Mouse (Mus musculus) left cerebral cortex, adult 18-20 months (tissue): ENCODE data around the gene Mmp7. TPM values are rescaled to one million over a fixed set of nuclear protein-coding genes. Genes with fewer than 3 reads are reported as not detected.

Experiments
- DNase-seq, 2 experiments: peaks; one replicate each; pipeline ENCODE4 v3.0.0; 2021 to 2022; ENCODE audit warnings: low spot score in 2 of 2, mixed read lengths in 1 of 2
- long read RNA-seq, 2 experiments: library from polyadenylated mRNA; stranded (forward); transcript quantifications; one replicate each; pipeline ENCODE4 v2.0.0; 2021
- total RNA-seq, 2 experiments: library from RNA; stranded (reverse); gene quantifications; 2 replicates each; pipeline ENCODE4 v1.2.3; 2021

The Mmp7 gene
- total RNA-seq = not detected
- long read RNA-seq, experiment 1 = 0 reads
- long read RNA-seq, experiment 2 = 0 reads

DNA sequence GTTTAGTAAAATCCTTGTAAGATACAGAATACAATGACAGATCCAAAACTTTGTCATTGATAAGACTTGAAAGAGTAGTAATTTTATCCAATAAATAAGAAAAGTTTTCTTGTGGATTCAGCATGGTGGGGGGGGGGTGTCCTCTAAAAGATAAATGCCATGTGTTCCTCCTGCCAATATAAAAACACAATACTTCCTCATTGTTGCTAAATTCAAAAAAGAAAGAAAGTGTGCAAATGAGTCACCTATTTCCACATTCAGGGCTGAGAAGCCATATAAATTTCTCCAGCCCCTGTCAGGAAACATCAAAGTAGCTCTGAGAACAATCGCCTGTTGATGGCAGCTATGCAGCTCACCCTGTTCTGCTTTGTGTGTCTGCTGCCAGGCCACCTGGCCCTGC is at the start of gene Mmp7:
Gene Mmp7 (plus strand): TSS at position 301 of the 400 bp plus-strand sequence.
- no peak for DNase-seq

DNA sequence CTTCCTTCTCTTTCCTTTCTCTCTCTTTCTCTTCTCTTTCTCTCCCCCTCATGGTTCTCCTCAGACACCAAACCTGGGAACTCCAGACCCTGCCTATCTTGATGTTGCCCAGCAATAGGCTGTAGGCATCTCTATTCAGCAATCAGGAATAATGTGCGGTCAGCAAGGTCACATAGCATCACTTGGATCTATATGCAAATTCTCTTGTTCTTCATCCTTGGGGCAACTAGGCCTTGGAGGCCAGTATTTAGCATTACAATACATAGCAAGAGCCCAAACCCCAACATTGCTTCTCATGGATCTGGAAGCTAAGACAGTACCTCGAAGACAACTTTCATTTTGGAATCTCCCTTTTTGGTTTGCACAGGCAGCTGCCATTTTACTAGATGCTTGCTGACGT is 44.0 kb upstream of the Mmp7 start:
- DNase-seq = no peak

DNA sequence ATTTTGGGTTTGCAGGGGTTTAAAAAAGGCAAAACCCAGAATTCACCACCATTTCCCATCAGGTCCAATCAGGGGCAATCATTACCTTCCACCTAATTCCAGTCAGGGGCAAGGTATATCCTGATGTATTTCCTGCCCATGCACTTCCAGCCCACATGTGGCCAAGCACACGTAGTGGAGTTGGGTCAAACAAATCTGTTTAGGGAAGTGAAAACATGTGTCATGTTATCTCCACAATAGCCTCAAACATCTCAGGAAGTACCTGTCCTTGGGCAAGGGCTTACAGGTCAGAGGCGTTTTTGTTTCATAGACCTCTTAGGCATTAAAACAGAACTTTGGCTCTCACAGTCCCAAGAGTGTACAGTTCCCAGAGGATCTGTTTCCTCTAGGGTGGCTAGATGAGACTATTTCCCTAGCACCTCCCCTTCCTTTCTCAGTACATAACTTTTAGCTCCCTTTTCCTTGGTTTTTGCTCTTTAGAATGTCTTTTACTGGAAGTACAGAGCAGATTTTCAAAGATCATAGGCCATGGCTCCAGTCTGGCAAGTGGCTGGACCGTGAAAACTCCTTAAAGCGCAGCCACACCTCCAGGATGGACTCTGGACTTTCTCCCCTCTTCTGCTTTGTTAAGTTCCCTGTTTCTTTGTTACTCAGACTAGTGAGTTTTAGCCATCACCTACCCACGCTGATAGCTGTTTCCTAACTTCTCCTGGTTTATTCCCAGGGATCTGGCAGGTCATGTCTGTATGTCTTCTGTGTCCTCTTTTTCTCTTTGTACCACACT is 41.3 kb upstream of the Mmp7 start:
- DNase-seq = no peak

- no peak for DNase-seq
Observed at GRCm38 (mm10) chr9:7652351-7653085, 39.4 kb upstream of the Mmp7 start.

- no peak for DNase-seq
Observed at GRCm38 (mm10) chr9:7657946-7658345, 33.9 kb upstream of the Mmp7 start.

- no peak for DNase-seq
Observed at GRCm38 (mm10) chr9:7659469-7660020, 32.3 kb upstream of the Mmp7 start.

GRCm38 (mm10) chr9:7661371-7661770 is 30.5 kb upstream of the Mmp7 start:
- DNase-seq = no peak

- DNase-seq = no peak
Observed at GRCm38 (mm10) chr9:7669674-7670073, 22.2 kb upstream of the Mmp7 start.

- DNase-seq = no peak
Observed at GRCm38 (mm10) chr9:7672985-7673384, 18.9 kb upstream of the Mmp7 start.

DNA sequence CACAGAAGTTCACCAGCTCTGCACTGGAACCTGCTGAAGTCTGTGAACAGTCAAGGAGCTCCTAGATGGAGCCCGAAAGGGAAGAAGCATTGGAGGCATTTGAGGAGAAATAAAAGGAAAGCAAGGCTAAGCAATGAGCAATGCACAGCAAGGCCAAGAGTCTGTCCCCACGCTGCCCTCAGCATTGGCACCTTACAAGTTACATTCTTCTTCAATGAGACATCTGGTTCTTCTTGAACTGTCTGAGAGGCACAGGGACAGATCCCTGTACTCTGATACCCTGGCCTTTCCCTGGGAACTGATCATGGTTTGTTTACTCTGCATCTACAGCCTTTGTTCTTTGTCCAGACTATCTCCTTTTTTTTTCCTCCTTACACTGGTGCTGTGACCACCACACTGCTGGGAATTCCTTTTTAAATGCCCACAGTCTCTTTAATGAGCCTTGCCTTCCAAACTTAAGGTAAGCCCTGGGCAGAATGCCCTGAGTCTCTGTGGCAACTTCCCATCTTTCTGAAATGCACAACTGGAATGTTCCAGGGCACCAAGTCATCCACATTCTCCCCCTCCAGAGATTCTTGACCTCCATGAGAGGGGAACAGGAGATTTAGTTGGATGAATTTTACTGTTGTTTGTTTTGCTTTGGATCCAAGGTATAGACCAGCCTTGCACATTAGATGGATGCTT is 13.6 kb upstream of the Mmp7 start:
- DNase-seq = no peak

GRCm38 (mm10) chr9:7682081-7682618 is 9.7 kb upstream of the Mmp7 start:
- no peak for DNase-seq

- DNase-seq = no peak
Observed at GRCm38 (mm10) chr9:7686024-7686423, 5.9 kb upstream of the Mmp7 start.

DNA sequence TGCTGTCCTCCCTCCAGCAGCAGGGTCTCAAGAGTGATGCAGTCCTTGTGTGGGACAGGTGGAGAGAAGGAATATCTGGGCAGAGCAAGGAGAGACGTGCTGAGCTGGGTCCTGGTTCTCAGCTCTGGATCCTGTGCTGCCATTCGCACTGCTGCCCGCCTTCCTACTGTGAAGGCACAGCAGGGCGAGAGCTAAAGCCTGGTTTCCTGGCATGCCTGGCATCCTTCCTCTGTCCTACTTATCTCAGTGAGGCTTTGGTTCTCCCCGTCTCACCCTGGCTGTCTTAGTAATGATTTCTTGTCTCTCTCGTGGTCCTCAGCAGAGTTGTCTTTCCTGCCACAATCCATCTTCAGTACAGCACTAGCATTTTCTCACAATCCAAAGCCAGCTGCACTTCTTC is 2.1 kb upstream of the Mmp7 start:
- no peak for DNase-seq

- DNase-seq = no peak
Observed at GRCm38 (mm10) chr9:7693961-7694360, 2.1 kb downstream of the Mmp7 start.

GRCm38 (mm10) chr9:7695646-7696045 is 3.8 kb downstream of the Mmp7 start:
- no peak for DNase-seq

DNA sequence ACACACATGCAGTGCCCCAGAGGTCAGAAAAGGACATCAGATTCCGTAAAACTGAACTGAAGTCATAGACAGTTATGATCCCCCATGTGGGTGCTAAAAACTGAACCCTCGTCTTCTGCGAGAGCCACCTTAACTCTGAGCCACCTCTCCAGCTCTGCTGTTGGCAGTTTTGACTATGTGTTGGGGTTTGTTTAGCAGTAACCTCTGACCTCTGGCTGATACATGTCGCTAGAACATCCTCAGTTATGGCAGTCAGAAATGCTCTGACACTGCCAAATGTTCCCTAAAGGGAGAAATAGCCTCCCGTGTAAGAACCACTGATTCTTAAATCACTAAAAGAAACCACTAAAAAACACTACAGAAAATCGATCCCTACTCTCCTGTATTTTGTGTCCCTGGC is 16.8 kb downstream of the Mmp7 start:
- no peak for DNase-seq

DNA sequence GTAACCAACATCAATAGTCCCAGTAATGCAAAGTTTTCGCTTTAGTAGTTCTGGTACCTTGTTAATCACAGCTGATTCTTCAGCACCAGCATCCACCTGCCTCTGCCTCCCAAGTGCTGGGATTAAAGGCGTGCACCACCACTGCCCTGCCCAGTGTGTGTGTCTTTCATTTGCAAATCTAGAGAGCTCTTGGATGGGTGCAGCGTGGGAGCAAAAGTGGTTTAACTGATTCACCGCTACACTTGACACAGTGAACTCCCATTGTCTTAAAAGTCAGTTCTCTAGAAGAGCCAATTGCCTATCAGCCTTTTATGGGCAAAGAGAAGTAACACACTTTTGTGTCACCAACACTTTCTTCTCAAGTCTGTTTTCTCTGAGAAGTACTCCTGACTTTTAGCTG is 19.3 kb downstream of the Mmp7 start:
- DNase-seq = no peak

DNA sequence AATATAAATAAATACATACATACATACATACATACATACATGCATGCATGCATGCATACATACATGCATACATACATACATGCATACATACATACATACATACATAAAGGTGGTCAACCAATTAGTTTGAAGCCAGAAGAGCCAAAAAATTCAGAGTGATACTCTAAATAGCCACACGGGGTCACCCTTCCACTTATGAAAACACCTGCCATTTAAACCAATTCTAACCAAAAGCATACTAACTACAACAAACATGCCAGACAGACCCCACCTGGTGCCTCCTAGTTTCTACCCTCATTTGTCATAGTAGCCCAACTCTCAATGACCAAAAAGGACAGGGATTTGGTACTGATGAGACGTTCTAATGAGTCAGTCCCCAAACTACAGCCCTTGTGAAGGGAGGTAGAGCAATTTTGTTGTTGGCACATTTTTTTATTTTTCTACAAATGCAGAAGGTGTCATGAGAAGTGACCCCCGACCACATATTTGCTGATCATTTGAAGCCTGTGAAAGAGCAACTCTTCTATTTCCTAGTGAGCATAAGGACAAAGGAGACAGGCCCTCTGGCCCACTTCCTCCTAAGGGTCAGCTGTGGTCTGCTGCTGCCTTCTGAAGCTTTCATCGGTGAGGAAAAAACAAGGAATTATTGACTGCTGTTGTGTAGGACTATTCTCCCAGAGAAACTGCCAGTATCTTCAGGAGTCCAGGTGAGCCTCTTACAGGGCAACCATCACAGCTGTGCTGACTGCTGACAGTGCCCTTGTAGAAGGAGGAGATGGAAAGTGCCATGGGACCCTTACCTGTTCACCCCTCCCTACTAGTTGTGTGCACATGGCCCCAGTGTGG is 22.4 kb downstream of the Mmp7 start:
- DNase-seq = peak; percentile 30 to 39

DNA sequence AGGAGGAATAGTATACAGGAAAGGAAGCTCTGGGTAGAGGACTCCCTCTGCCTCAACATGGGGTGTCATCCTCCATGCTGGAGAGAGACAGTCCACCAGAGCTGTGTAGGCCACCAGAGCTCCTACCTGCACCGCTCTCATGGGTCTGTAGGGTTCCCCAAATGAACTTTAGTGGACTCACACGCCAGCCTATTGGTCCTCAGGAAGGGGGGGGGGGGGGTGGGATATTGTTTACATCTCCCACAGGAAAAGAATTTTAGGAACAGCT is 23.0 kb downstream of the Mmp7 start:
- DNase-seq = no peak

DNA sequence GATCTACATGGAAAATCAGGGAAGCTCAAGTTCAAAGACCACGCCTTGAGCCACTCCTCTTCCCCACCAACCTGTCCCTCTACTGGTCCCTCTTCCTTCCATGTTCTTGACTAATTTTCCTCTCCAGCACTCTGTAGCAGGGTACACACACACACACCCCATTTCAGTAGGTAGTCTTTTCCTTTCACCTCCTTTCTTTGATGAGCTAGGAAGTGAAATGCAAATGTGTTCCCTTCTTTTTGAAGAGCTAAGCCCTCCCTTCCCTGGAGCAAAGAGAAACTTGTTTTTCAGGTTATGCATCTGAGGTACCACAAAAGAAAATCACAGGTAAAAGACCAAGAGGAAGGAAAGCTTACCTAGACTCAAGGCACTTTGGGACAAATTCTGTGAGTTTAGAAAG is 29.7 kb downstream of the Mmp7 start:
- no peak for DNase-seq

- no peak for DNase-seq
Observed at GRCm38 (mm10) chr9:7728997-7729396, 37.1 kb downstream of the Mmp7 start.
